Mouse (Mus musculus) olfactory bulb, adult 2 months (tissue): ENCODE measurements around the gene Sipa1.

Experiments
- CTCF ChIP-seq: fragments of 200-500 bp; IDR thresholded peaks from 2 replicates; pipeline ENCODE4 v1.5.1; 2012; ENCODE audit warnings: low read depth, mild to moderate bottlenecking, low read length, moderate library complexity; ENCODE audit not compliant: insufficient read depth
- POLR2A ChIP-seq: fragments of 200-500 bp; IDR thresholded peaks from 2 replicates; pipeline ENCODE4 v1.6.1; 2012; ENCODE audit warnings: mild to moderate bottlenecking, low read depth, low read length, moderate library complexity; ENCODE audit not compliant: insufficient read depth

- TF ChIP-seq CTCF (no peak), POLR2A (no peak)
Measured at GRCm38 (mm10) chr19:5687738-5688137, 24.2 kb upstream of the Sipa1 start.
